Mouse (Mus musculus) intestine, embryonic 14.5 days (tissue): ENCODE measurements at regions not wholly inside any gene's neighbourhood (a gene's known extent, or its start where the extent isn't known, plus 50 kb on each side); places are given as distances from the start of the nearest gene placed in this dataset.
A peak's percentile ranks its signal among the peaks of the same experiment; 100 is the strongest.

ENCODE experiments used
- ATAC-seq: fragments of 200-750 bp; cut with Nextera tagmentation; replicated peaks from 2 replicates; pipeline ENCODE4 v1.8.0; 2017; ENCODE audit warnings: low read depth, moderate number of reproducible peaks, moderate TSS enrichment, moderate library complexity; ENCODE audit not compliant: low FRiP score, low TSS enrichment
- DNase-seq: peaks from one replicate; pipeline ENCODE4 v3.0.0-alpha.2; 2018; ENCODE audit warnings: low spot score
- H3K27ac ChIP-seq: fragments of 300-500 bp; sonication (generic); 2 replicates; pipeline ENCODE4 v1.5.1; 2014; ENCODE audit warnings: low read depth, mild to moderate bottlenecking, control low read depth
- H3K27me3 ChIP-seq: fragments of 300-500 bp; sonication (generic); replicated peaks from 2 replicates; pipeline ENCODE4 v1.6.1; 2014; ENCODE audit warnings: low read length, control low read depth; ENCODE audit not compliant: control insufficient read depth, insufficient read depth
- H3K36me3 ChIP-seq: fragments of 300-500 bp; sonication (generic); 2 replicates; pipeline ENCODE4 v1.6.1; 2014; ENCODE audit warnings: low read length, control low read depth; ENCODE audit not compliant: control insufficient read depth, insufficient read depth
- H3K4me1 ChIP-seq: fragments of 300-500 bp; sonication (generic); replicated peaks from 2 replicates; pipeline ENCODE4 v1.6.1; 2014; ENCODE audit warnings: low read length, control low read depth, mixed read lengths; ENCODE audit not compliant: control insufficient read depth, insufficient read depth
- H3K4me2 ChIP-seq: fragments of 300-500 bp; sonication (generic); 2 replicates; pipeline ENCODE4 v1.6.1; 2014; ENCODE audit warnings: low read length
- H3K4me3 ChIP-seq: fragments of 300-500 bp; sonication (generic); 2 replicates; pipeline ENCODE4 v1.5.1; 2014; ENCODE audit warnings: low read depth, low read length, control low read depth, mixed read lengths
- H3K9ac ChIP-seq: fragments of 300-500 bp; sonication (generic); 2 replicates; pipeline ENCODE4 v1.6.1; 2014; ENCODE audit warnings: mild to moderate bottlenecking, low read length
- H3K9me3 ChIP-seq: fragments of 300-500 bp; sonication (generic); 2 replicates; pipeline ENCODE4 v1.6.1; 2016; ENCODE audit warnings: low read length, control low read depth; ENCODE audit not compliant: control insufficient read depth
- WGBS: fragments of 180-500 bp; shearing (Covaris S2); extraction: QIAGEN DNeasy Blood & Tissue Kit; methylation state at CpG from one replicate; pipeline ENCODE4 v1.1.7; 2014; 5-methylcytosine and 5-hydroxymethylcytosine counted together

- Histone ChIP-seq H3K36me3 (no peaks in the 10 kb centered on the region), H3K27me3 (no peaks in the 10 kb centered on the region), H3K9me3 (no peaks in the 10 kb centered on the region), H3K4me2 (no peak overlapping the region), H3K9ac (no peak overlapping the region), H3K4me1 (peaks cover 3% of the 10 kb centered on the region; the same call in 1 of the 2 replicates), H3K4me3 (no peak overlapping the region), H3K27ac (no peak overlapping the region)
- ATAC-seq (no peak), DNase-seq (no peak)
- WGBS: 78% methylated on average over 5 of the region's 5 CpGs
Measured at GRCm38 (mm10) chr17:9164501-9164900, 176.4 kb downstream of the 1700010I14Rik start.

GRCm38 (mm10) chr17:9167161-9167560, 179.0 kb downstream of the 1700010I14Rik start:
- no peaks in the 10 kb centered on the region for H3K27me3 ChIP-seq
- H3K4me1 ChIP-seq: peaks cover 3% of the 10 kb centered on the region; the same call in 1 of the 2 replicates
- H3K4me3 ChIP-seq: peak overlapping the region; percentile 22
- under 1% methylated on average over 10 of the region's 10 CpGs for WGBS
- DNase-seq: peak; percentile 65
- no peaks in the 10 kb centered on the region for H3K36me3 ChIP-seq
- H3K4me2 ChIP-seq: peak overlapping the region; percentile 61
- no peak overlapping the region for H3K27ac ChIP-seq
- H3K9me3 ChIP-seq: no peaks in the 10 kb centered on the region
- peak; percentile 50; the same call in 1 of the 2 replicates for ATAC-seq
- H3K9ac ChIP-seq: no peak overlapping the region

DNA sequence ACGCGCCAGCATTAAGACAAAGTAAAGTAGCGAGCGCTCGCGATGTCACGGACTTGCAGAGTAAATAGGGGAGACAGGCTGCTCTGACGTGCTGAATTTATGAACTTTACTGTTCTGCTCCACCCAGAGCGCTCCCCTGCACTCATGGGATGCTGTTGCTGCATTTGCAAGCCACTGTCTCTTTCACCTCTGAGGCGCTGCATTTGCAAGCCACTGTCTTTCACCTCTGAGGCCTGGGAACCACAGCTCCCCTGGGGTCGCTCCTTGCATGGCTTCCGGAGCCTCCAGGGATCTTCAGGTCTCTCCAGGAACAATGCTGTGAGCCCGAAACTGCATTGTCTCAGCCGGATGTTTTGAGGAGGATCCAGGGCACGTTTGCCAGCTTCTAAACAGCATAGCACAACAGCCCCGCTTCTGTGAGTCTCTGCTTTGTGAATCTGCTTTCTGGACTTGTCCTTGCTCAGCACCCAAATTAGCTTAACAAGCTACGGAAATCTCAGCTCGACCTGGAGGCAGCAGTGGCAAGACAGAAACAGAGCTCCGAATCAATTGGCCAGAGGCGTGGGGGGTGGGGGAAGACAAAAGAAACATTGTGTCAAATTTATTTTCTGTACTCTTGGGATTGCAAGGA, 179.6 kb downstream of the 1700010I14Rik start:
- Histone ChIP-seq H3K27me3 (no peaks in the 10 kb centered on the region), H3K27ac (no peak overlapping the region), H3K9me3 (no peaks in the 10 kb centered on the region), H3K9ac (no peak overlapping the region), H3K4me3 (peak overlapping the region; percentile 22), H3K36me3 (no peaks in the 10 kb centered on the region), H3K4me2 (peak overlapping the region; percentile 61), H3K4me1 (peaks cover 3% of the 10 kb centered on the region; the same call in 1 of the 2 replicates)
- peak; percentile 64 for DNase-seq
- ATAC-seq: no peak
- WGBS: under 1% methylated on average over 20 of the region's 20 CpGs

- Histone ChIP-seq H3K27me3 (no peaks in the 10 kb centered on the region), H3K9me3 (no peaks in the 10 kb centered on the region), H3K27ac (no peak overlapping the region), H3K4me1 (peaks cover 3% of the 10 kb centered on the region; the same call in 1 of the 2 replicates), H3K36me3 (no peaks in the 10 kb centered on the region), H3K4me2 (peak overlapping the region; percentile 61), H3K9ac (no peak overlapping the region), H3K4me3 (peak overlapping the region; percentile 22; the same call in 1 of the 2 replicates)
- DNase-seq (peak; percentile 86), ATAC-seq (peak; percentile 47; the same call in 1 of the 2 replicates)
- WGBS: under 1% methylated on average over 5 of the region's 5 CpGs
Measured at GRCm38 (mm10) chr17:9168411-9168810, 180.3 kb downstream of the 1700010I14Rik start.

DNA sequence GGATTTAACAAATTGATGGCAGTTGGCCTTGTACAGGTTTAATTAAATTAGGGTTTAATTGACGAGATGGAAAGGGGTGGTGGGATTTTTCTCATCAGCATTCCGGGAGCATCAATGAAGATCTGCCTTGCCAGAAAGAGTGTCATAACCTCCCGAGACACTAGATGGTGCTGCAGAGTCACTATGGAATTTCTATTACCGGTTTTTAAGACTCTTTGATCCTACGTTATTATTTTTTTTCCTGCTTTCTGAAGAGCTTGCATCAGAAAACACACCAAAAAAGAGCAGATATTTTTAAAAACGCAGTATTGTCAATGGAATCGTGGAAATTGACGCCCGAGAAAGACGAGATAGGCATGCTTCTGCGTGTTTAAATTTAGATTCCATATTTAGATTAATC, 181.2 kb downstream of the 1700010I14Rik start:
- H3K27ac ChIP-seq: no peak overlapping the region
- DNase-seq: peak; percentile 86

DNA sequence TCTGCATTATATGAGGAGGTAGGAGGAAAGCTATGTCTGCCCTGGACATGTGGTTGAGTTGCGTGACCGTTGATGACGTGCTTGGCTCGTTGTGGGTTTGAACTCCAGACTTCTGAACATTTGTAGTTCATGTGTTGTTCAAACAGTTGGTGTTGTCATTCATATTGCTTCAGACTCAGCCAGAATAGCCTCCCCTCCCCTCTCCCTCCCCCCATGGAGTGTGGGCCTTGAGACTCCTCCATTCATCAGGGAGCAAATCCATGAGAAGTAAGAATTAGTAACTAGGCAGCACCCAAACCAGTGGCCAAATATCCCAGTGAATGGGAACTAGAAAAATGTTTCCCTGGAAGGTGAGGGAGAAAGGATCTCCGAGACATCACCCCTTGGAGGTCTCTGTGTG, 209.0 kb downstream of the 1700010I14Rik start:
- no peak overlapping the region for H3K4me3 ChIP-seq
- no peaks in the 10 kb centered on the region for H3K27me3 ChIP-seq
- no peak overlapping the region for H3K4me2 ChIP-seq
- 89% methylated on average over 5 of the region's 5 CpGs for WGBS
- DNase-seq (no peak), ATAC-seq (no peak)
- no peaks in the 10 kb centered on the region for H3K4me1 ChIP-seq
- no peaks in the 10 kb centered on the region for H3K36me3 ChIP-seq
- H3K9me3 ChIP-seq: no peaks in the 10 kb centered on the region
- H3K27ac ChIP-seq: no peak overlapping the region
- no peak overlapping the region for H3K9ac ChIP-seq

More for the DNA sequence above, 181.2 kb downstream of the 1700010I14Rik start:
- Histone ChIP-seq H3K9me3 (no peaks in the 10 kb centered on the region), H3K4me2 (peak overlapping the region; percentile 34; the same call in 1 of the 2 replicates), H3K4me1 (peaks cover 3% of the 10 kb centered on the region; the same call in 1 of the 2 replicates), H3K4me3 (no peak overlapping the region), H3K9ac (no peak overlapping the region), H3K36me3 (no peaks in the 10 kb centered on the region), H3K27me3 (no peaks in the 10 kb centered on the region)
- WGBS: 10% methylated on average over 11 of the region's 11 CpGs
- ATAC-seq: no peak

- ATAC-seq (no peak), DNase-seq (no peak)
- no peak overlapping the region for H3K4me3 ChIP-seq
- no peaks in the 10 kb centered on the region for H3K27me3 ChIP-seq
- H3K9me3 ChIP-seq: no peaks in the 10 kb centered on the region
- WGBS: 89% methylated on average over 7 of the region's 7 CpGs
- H3K9ac ChIP-seq: no peak overlapping the region
- no peaks in the 10 kb centered on the region for H3K4me1 ChIP-seq
- no peak overlapping the region for H3K4me2 ChIP-seq
- no peaks in the 10 kb centered on the region for H3K36me3 ChIP-seq
- no peak overlapping the region for H3K27ac ChIP-seq
Measured at GRCm38 (mm10) chr17:9200386-9200785, 212.3 kb downstream of the 1700010I14Rik start.

DNA sequence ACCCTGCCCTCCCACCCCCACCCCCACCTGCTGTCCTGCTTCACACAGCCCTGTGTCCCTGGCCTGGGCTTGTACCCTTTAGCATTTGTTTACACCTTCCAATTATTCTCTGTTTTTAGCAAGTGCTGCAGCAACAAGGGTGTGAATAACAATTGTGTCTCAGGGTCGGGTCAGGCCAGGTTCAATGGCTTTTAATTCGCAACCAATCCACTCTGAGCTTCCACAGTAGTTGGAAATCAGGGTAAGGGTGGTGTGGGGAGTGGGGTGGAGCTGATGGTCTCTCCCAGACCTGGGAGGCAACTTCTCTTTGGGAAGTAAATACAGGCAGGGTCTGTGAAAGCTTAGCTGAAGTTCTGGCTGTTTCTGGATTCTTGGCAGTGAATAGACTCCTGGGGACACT, 214.4 kb downstream of the 1700010I14Rik start:
- H3K4me2 ChIP-seq: no peak overlapping the region
- no peak for DNase-seq
- H3K4me3 ChIP-seq: no peak overlapping the region
- no peak overlapping the region for H3K9ac ChIP-seq
- no peak for ATAC-seq
- WGBS: 24% methylated on average over 2 of the region's 2 CpGs
- no peaks in the 10 kb centered on the region for H3K36me3 ChIP-seq
- H3K9me3 ChIP-seq: no peaks in the 10 kb centered on the region
- H3K27me3 ChIP-seq: no peaks in the 10 kb centered on the region
- no peak overlapping the region for H3K27ac ChIP-seq
- no peaks in the 10 kb centered on the region for H3K4me1 ChIP-seq

DNA sequence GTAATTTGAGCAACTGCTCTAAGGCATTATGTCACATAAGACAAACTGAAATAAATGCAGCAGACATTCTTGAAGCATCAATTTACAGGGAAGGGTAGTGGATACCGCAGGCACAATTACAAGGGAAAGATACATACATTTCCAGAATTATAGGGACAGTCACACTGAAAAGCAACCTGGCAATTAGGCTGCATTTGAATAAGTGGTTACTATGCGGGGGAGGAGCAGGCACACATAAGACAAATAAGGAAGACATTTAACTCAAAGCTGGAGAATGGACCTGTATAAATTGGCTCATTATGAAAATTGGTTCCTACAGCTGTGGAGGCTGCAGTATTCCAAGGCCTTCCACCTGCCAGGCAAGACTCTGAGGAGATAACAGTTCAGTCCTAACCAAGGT, 211.2 kb upstream of the Gm17728 start:
- H3K4me2 ChIP-seq: no peak overlapping the region
- DNase-seq (no peak), ATAC-seq (no peak)
- H3K27me3 ChIP-seq: no peaks in the 10 kb centered on the region
- no peak overlapping the region for H3K27ac ChIP-seq
- no peak overlapping the region for H3K9ac ChIP-seq
- H3K4me1 ChIP-seq: no peaks in the 10 kb centered on the region
- WGBS: 89% methylated on average over 2 of the region's 2 CpGs
- no peaks in the 10 kb centered on the region for H3K36me3 ChIP-seq
- no peak overlapping the region for H3K4me3 ChIP-seq
- no peaks in the 10 kb centered on the region for H3K9me3 ChIP-seq
